Mouse (Mus musculus) myocyte (in vitro differentiated cells): ENCODE data around the gene Tm2d3. TPM values are rescaled to one million over a fixed set of nuclear protein-coding genes. Genes with fewer than 3 reads are reported as not detected.

ENCODE experiments used
- H3K27me3 ChIP-seq: one replicate; pipeline ENCODE4 v1.6.1; 2011; ENCODE audit not compliant: control insufficient read depth, insufficient read depth, insufficient read length
- H3K36me3 ChIP-seq: one replicate; pipeline ENCODE4 v1.6.1; 2011; ENCODE audit not compliant: control insufficient read depth, insufficient read depth
- H3K4me2 ChIP-seq: one replicate; pipeline ENCODE4 v1.6.1; 2011; ENCODE audit warnings: low read depth, control low read depth
- H3K4me3 ChIP-seq: one replicate; pipeline ENCODE4 v1.5.1; 2011; ENCODE audit warnings: mild to moderate bottlenecking, control low read depth, moderate library complexity
- H3K79me2 ChIP-seq: one replicate; pipeline ENCODE4 v1.6.1; 2011; ENCODE audit not compliant: control insufficient read depth, insufficient read depth
- H3ac ChIP-seq: one replicate; pipeline ENCODE4 v1.6.1; 2011; ENCODE audit not compliant: control insufficient read depth, insufficient read length
- CEBPB ChIP-seq: IDR thresholded peaks from 2 replicates; pipeline ENCODE4 v1.6.1; 2011; ENCODE audit warnings: mild to moderate bottlenecking, moderate library complexity; ENCODE audit not compliant: poor library complexity, insufficient read depth, severe bottlenecking
- E2F4 ChIP-seq: IDR thresholded peaks from one replicate; pipeline ENCODE4 v1.6.1; 2011; ENCODE audit warnings: mild to moderate bottlenecking, control low read depth, moderate library complexity; ENCODE audit not compliant: insufficient read depth
- MAX ChIP-seq: IDR thresholded peaks from one replicate; pipeline ENCODE4 v1.6.1; 2011; ENCODE audit warnings: low read depth, mild to moderate bottlenecking, control low read depth
- MYOD1 ChIP-seq, 3 experiments: IDR thresholded peaks; one replicate each; pipeline ENCODE4 v1.6.1; 2011; ENCODE audit warnings: control low read depth in 2 of 3, low read depth in 2 of 3, mild to moderate bottlenecking in 2 of 3, moderate library complexity in 1 of 3; ENCODE audit not compliant: insufficient read length in 2 of 3, control insufficient read depth in 1 of 3
- MYOG ChIP-seq, 3 experiments: IDR thresholded peaks; one replicate each; pipeline ENCODE4 v1.6.1; 2011; ENCODE audit warnings: control low read depth in 2 of 3, low read depth in 2 of 3, mild to moderate bottlenecking in 2 of 3; ENCODE audit not compliant: insufficient read length in 2 of 3, control insufficient read depth in 1 of 3, insufficient read depth in 1 of 3
- POLR2A ChIP-seq: IDR thresholded peaks from one replicate; pipeline ENCODE4 v1.6.1; 2011; ENCODE audit warnings: low read depth, mild to moderate bottlenecking, control low read depth, moderate library complexity; ENCODE audit not compliant: insufficient read length
- POLR2AphosphoS2 ChIP-seq: IDR thresholded peaks from one replicate; pipeline ENCODE4 v1.6.1; 2011; ENCODE audit warnings: low read depth, control low read depth; ENCODE audit not compliant: insufficient read length
- REST ChIP-seq: IDR thresholded peaks from one replicate; pipeline ENCODE4 v1.6.1; 2011; ENCODE audit warnings: mild to moderate bottlenecking, control low read depth, moderate library complexity; ENCODE audit not compliant: insufficient read depth, insufficient read length
- SRF ChIP-seq: IDR thresholded peaks from one replicate; pipeline ENCODE4 v1.6.1; 2011; ENCODE audit warnings: low read depth; ENCODE audit not compliant: control insufficient read depth, insufficient read length
- TCF12 ChIP-seq: IDR thresholded peaks from one replicate; pipeline ENCODE4 v1.6.1; 2011; ENCODE audit warnings: mild to moderate bottlenecking, control low read depth; ENCODE audit not compliant: poor library complexity, insufficient read depth, severe bottlenecking
- TCF3 ChIP-seq: IDR thresholded peaks from one replicate; pipeline ENCODE4 v1.6.1; 2011; ENCODE audit warnings: low read depth, control low read depth; ENCODE audit not compliant: insufficient read length
- USF1 ChIP-seq: IDR thresholded peaks from one replicate; pipeline ENCODE4 v1.6.1; 2011; ENCODE audit warnings: low read depth, mild to moderate bottlenecking, control low read depth, moderate library complexity
- polyA plus RNA-seq: library from polyadenylated mRNA; unstranded; fragments of >200 nt; fragmentation: generic; extraction: Trizol; gene quantifications from one replicate; pipeline ENCODE4 v1.2.1, GENCODE M21; 2012; ENCODE audit warnings: missing spikeins

Gene Tm2d3
- polyA plus RNA-seq, 1 experiment = 37.8 TPM

GRCm38 (mm10) chr7:65713782-65714181 lies 22.8 kb downstream of the Tm2d3 start:
- no peaks in the 10 kb centered on the region for H3K36me3 ChIP-seq
- H3K27me3 ChIP-seq = no peaks in the 10 kb centered on the region
- no peaks in the 10 kb centered on the region for H3K79me2 ChIP-seq
- TF ChIP-seq POLR2A = no peak
- TF ChIP-seq REST = no peak
- TF ChIP-seq TCF12 = no peak
- no peak for TF ChIP-seq E2F4
- no peak for TF ChIP-seq CEBPB
- TF ChIP-seq POLR2AphosphoS2 = no peak
- TF ChIP-seq MYOG (IDR thresholded peaks at IDR 0.05; ENCODE audit: control insufficient read depth in 1 of 3, insufficient read depth in 1 of 3, insufficient read length in 2 of 3, low read depth in 2 of 3) = no peak
- TF ChIP-seq SRF = no peak
- no peak for TF ChIP-seq MAX
- no peak for TF ChIP-seq TCF3
- TF ChIP-seq MYOD1 (IDR thresholded peaks at IDR 0.05; ENCODE audit: control insufficient read depth in 1 of 3, insufficient read length in 2 of 3, low read depth in 2 of 3) = no peak
- TF ChIP-seq USF1 = no peak
- H3K4me3 ChIP-seq = no peak overlapping the region
- H3K4me2 ChIP-seq = no peak overlapping the region
- no peak overlapping the region for H3ac ChIP-seq

DNA sequence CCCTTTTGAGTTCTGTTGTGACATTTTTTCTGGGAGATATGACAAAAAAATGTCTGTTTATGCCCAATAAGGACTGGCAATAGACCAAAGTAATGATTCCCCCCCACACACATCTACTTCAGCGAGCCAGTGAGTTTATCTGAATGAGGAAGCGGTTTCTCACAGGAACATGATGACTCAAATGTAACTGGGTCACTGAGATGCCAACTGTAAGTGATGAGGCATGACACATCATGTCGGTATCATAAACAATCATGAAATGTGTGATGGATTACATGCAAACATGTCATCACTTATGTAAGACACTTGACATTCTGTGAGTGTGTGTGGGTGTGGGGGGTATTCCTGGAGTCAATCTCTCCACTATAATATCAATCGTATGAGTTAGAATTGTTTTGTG lies 23.3 kb downstream of the Tm2d3 start:
- Histone ChIP-seq H3ac (no peak overlapping the region), H3K36me3 (no peaks in the 10 kb centered on the region), H3K27me3 (no peaks in the 10 kb centered on the region), H3K4me2 (no peak overlapping the region), H3K79me2 (no peaks in the 10 kb centered on the region), H3K4me3 (no peak overlapping the region)
- TF ChIP-seq CEBPB = no peak
- TF ChIP-seq POLR2AphosphoS2 = no peak

GRCm38 (mm10) chr7:65734024-65734423 lies 43.1 kb downstream of the Tm2d3 start:
- no peak for TF ChIP-seq MYOG (IDR thresholded peaks at IDR 0.05; ENCODE audit: control insufficient read depth in 1 of 3, insufficient read depth in 1 of 3, insufficient read length in 2 of 3, low read depth in 2 of 3)
- no peak for TF ChIP-seq MYOD1 (IDR thresholded peaks at IDR 0.05; ENCODE audit: control insufficient read depth in 1 of 3, insufficient read length in 2 of 3, low read depth in 2 of 3)
- TF ChIP-seq MAX = no peak
- no peak for TF ChIP-seq TCF3
- TF ChIP-seq REST = no peak
- TF ChIP-seq CEBPB = no peak
- TF ChIP-seq POLR2AphosphoS2 = no peak
- no peak for TF ChIP-seq SRF
- TF ChIP-seq USF1 = no peak
- no peak for TF ChIP-seq E2F4
- no peak for TF ChIP-seq POLR2A
- no peak for TF ChIP-seq TCF12
- H3K4me2 ChIP-seq = no peak overlapping the region
- H3K79me2 ChIP-seq = no peaks in the 10 kb centered on the region
- H3ac ChIP-seq = no peak overlapping the region
- no peaks in the 10 kb centered on the region for H3K36me3 ChIP-seq
- H3K4me3 ChIP-seq = no peak overlapping the region
- H3K27me3 ChIP-seq = peaks cover 21% of the 10 kb centered on the region

- Histone ChIP-seq H3K4me3 (no peak overlapping the region), H3K4me2 (no peak overlapping the region), H3K79me2 (no peaks in the 10 kb centered on the region), H3K27me3 (peaks cover 18% of the 10 kb centered on the region), H3ac (no peak overlapping the region), H3K36me3 (no peaks in the 10 kb centered on the region)
- TF ChIP-seq SRF (no peak), E2F4 (no peak), TCF12 (no peak), POLR2AphosphoS2 (no peak), MYOD1 (IDR thresholded peaks at IDR 0.05; ENCODE audit: control insufficient read depth in 1 of 3, insufficient read length in 2 of 3, low read depth in 2 of 3) (no peak)
Observed at GRCm38 (mm10) chr7:65735261-65735660, 44.3 kb downstream of the Tm2d3 start.

- Histone ChIP-seq H3K4me2 (no peak overlapping the region), H3K4me3 (no peak overlapping the region), H3ac (no peak overlapping the region), H3K79me2 (no peaks in the 10 kb centered on the region), H3K36me3 (no peaks in the 10 kb centered on the region), H3K27me3 (peaks cover 7% of the 10 kb centered on the region)
- TF ChIP-seq TCF3 = no peak
- no peak for TF ChIP-seq MYOD1 (IDR thresholded peaks at IDR 0.05; ENCODE audit: control insufficient read depth in 1 of 3, insufficient read length in 2 of 3, low read depth in 2 of 3)
- TF ChIP-seq POLR2AphosphoS2 = no peak
- no peak for TF ChIP-seq MYOG (IDR thresholded peaks at IDR 0.05; ENCODE audit: control insufficient read depth in 1 of 3, insufficient read depth in 1 of 3, insufficient read length in 2 of 3, low read depth in 2 of 3)
- TF ChIP-seq USF1 = no peak
- no peak for TF ChIP-seq E2F4
- no peak for TF ChIP-seq POLR2A
- TF ChIP-seq MAX = no peak
- TF ChIP-seq REST = no peak
- TF ChIP-seq CEBPB = no peak
- TF ChIP-seq TCF12 = no peak
- TF ChIP-seq SRF = no peak
Observed at GRCm38 (mm10) chr7:65737286-65738040, 46.5 kb downstream of the Tm2d3 start.
